Mouse (Mus musculus) lung, embryonic 14.5 days (tissue): ENCODE measurements at regions not wholly inside any gene's neighbourhood (a gene's known extent, or its start where the extent isn't known, plus 50 kb on each side); places are given as distances from the start of the nearest gene placed in this dataset.
A peak's percentile ranks its signal among the peaks of the same experiment; 100 is the strongest.

Experiments used
- ATAC-seq: fragments of 200-750 bp; cut with Nextera tagmentation; 2 replicates; pipeline ENCODE4 v1.8.0; 2017; ENCODE audit warnings: mild to moderate bottlenecking, moderate TSS enrichment, moderate library complexity; ENCODE audit not compliant: insufficient read depth
- DNase-seq: peaks from one replicate; pipeline ENCODE4 v3.0.0-alpha.2; 2015
- H3K27ac ChIP-seq: fragments of 300-500 bp; sonication (generic); 2 replicates; pipeline ENCODE4 v1.5.1; 2014; ENCODE audit warnings: low read depth, mild to moderate bottlenecking, moderate library complexity
- H3K27me3 ChIP-seq: fragments of 300-500 bp; sonication (generic); 2 replicates; pipeline ENCODE4 v1.6.1; 2014; ENCODE audit warnings: low read length, control low read depth; ENCODE audit not compliant: insufficient read depth
- H3K36me3 ChIP-seq: fragments of 300-500 bp; sonication (generic); 2 replicates; pipeline ENCODE4 v1.6.1; 2014; ENCODE audit warnings: control low read depth; ENCODE audit not compliant: insufficient read depth
- H3K4me1 ChIP-seq: fragments of 300-500 bp; sonication (generic); 2 replicates; pipeline ENCODE4 v1.6.1; 2014; ENCODE audit warnings: antibody characterized with exemption, control low read depth; ENCODE audit not compliant: insufficient read depth
- H3K4me2 ChIP-seq: fragments of 300-500 bp; sonication (generic); 2 replicates; pipeline ENCODE4 v1.6.1; 2014; ENCODE audit warnings: mild to moderate bottlenecking
- H3K4me3 ChIP-seq: fragments of 300-500 bp; sonication (generic); 2 replicates; pipeline ENCODE4 v1.5.1; 2014; ENCODE audit warnings: low read depth, low read length
- H3K9ac ChIP-seq: fragments of 300-500 bp; sonication (generic); 2 replicates; pipeline ENCODE4 v1.6.1; 2014
- H3K9me3 ChIP-seq: fragments of 300-500 bp; sonication (generic); 2 replicates; pipeline ENCODE4 v1.6.1; 2016; ENCODE audit warnings: low read depth, low read length, control low read depth
- CTCF ChIP-seq: IDR thresholded peaks from 2 replicates; pipeline ENCODE4 v1.5.1; 2016; ENCODE audit warnings: antibody characterized with exemption, low read depth
- WGBS: fragments of 180-500 bp; shearing (Covaris S2); extraction: QIAGEN DNeasy Blood & Tissue Kit; methylation state at CpG from one replicate; pipeline ENCODE4 v1.1.7; 2014; 5-methylcytosine and 5-hydroxymethylcytosine counted together

DNA sequence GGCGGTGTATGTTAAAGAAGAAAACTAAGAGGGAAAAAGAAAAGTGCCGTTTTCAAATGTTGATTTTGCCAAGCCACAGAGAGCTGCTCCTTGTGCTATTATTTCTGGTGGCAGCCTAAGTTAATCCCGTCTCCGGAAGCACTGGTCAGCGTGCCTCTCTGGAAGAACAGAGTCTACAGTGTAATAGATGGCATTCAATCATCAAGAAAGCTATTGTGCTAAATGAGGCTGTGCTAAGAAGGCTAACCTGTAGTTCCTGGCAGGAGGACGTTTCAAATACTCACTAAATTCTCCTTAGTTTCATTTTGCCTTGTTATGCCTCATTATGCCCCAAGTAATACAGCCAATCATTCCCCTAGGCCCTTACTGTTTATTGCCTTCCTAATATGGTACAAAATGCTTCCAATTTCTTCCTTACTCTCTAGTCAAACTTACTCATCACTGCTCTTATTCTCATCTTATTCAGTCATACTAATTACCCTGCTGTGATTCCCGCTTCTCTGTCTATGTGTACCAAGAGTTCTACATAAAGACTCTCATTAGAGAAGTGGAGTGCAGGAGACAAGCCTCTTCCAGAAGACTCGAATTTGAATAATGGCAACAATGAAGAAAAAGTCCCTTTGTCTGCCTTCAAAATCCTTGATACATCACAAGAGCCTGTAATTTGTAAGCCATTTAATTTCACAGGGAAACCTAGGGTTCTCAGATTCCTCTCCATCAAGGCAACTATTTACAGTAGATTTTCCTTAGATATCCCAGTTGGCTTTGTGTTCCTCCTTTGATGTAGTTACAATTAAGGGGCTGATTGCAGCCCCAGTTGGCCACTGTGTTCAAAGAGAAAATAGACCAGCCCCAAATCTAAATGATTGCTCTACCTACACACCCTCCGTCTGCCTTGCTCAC is 282.0 kb upstream of the Clec14a start:
- Histone ChIP-seq H3K9ac (no peak overlapping the region), H3K27ac (no peak overlapping the region), H3K4me3 (no peak overlapping the region), H3K9me3 (no peaks in the 10 kb centered on the region), H3K4me2 (no peak overlapping the region), H3K27me3 (no peaks in the 10 kb centered on the region), H3K36me3 (no peaks in the 10 kb centered on the region), H3K4me1 (no peaks in the 10 kb centered on the region)
- ATAC-seq (no peak), DNase-seq (peak; percentile 20)
- TF ChIP-seq CTCF, result no peak
- WGBS, result 44% methylated on average over 9 of the region's 9 CpGs

DNA sequence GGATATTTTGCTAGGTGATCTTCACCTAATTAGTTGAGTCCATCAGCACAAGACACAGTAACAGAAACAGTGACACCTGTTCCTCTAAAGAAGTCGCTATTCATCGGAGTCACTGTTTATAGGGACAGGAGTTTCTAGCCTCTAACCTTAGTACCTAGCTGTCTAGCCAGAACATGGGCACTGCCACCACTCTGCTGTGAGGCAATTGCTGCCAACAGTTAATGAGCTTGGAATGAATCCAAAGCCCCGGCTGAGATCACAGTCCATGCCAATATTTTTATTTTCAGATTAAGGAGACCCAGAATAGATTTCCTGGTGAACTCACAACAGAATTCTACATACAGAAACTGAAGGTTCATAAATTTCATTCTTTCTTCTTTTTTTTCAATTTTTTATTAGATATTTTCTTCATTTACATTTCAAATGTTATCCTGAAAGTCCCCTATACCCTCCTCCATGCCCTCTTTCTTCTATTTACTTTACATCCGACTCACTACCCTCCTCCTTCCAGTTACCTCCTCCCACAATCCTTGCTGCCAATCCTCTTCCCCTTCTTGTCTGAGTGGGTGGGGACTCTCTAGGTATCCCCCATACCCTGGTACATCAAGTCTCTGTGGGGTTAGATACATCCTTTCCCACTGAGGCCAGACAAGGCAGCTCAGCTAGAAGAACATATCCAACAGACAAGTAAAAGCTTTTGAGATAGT is 276.9 kb upstream of the Clec14a start:
- Histone ChIP-seq H3K4me3 (no peak overlapping the region), H3K27me3 (no peaks in the 10 kb centered on the region), H3K27ac (no peak overlapping the region), H3K36me3 (no peaks in the 10 kb centered on the region), H3K9me3 (no peaks in the 10 kb centered on the region), H3K9ac (no peak overlapping the region), H3K4me1 (no peaks in the 10 kb centered on the region), H3K4me2 (no peak overlapping the region)
- DNase-seq (no peak), ATAC-seq (no peak)
- WGBS, result 67% methylated on average over 4 of the region's 4 CpGs
- TF ChIP-seq CTCF, result no peak

DNA sequence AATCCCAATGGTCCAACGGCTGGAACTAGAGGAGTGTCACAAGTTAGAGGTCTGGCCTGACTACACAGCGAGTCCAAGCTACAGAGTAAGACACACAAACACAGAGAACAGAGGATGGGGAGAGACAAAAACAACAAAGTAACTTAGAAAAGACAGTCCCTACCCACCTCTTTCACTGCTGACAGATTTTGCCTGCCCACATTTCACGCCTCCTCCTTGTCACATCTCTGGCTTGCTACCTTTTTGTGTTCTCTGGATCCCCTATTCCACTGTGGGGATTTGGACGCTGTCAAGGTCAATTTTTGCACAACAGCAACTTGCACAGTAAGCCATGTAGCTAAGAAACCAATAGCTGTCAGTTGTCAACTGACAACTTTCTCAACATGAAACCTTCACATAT is 275.8 kb upstream of the Clec14a start:
- H3K27ac ChIP-seq, result no peak overlapping the region
- no peak overlapping the region for H3K4me2 ChIP-seq
- H3K27me3 ChIP-seq, result no peaks in the 10 kb centered on the region
- H3K36me3 ChIP-seq, result no peaks in the 10 kb centered on the region
- H3K9ac ChIP-seq, result no peak overlapping the region
- H3K9me3 ChIP-seq, result no peaks in the 10 kb centered on the region
- no peak for TF ChIP-seq CTCF
- WGBS, result 77% methylated on average over 4 of the region's 4 CpGs
- ATAC-seq (no peak), DNase-seq (no peak)
- no peaks in the 10 kb centered on the region for H3K4me1 ChIP-seq
- H3K4me3 ChIP-seq, result no peak overlapping the region

DNA sequence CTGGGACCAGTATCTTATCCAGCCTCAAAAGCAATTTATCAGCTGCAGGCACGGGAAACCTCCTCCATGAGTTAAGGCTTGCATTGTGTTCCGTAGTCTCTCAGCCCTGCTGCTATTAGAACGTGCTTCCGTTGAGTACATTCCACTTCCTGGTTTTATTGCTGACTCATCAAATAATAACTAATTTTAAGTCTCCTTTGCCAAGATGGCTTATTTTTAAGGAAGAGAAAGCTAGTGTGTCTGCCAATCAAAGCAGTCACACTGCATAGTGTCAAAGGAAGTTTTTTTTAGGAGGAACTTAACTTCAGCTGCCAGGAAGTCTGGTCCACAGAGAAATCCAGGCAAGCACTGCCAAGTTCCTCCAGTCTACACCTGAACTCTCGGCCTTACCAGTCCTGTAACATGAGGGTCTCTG is 269.2 kb upstream of the Clec14a start:
- TF ChIP-seq CTCF, result no peak
- H3K4me1 ChIP-seq, result no peaks in the 10 kb centered on the region
- no peak overlapping the region for H3K9ac ChIP-seq
- no peak overlapping the region for H3K4me2 ChIP-seq
- WGBS, result 40% methylated on average over 5 of the region's 5 CpGs
- H3K4me3 ChIP-seq, result no peak overlapping the region
- no peaks in the 10 kb centered on the region for H3K36me3 ChIP-seq
- DNase-seq, result peak; percentile 41
- no peaks in the 10 kb centered on the region for H3K27me3 ChIP-seq
- H3K27ac ChIP-seq, result no peak overlapping the region
- peak; percentile 70 for ATAC-seq
- no peaks in the 10 kb centered on the region for H3K9me3 ChIP-seq

DNA sequence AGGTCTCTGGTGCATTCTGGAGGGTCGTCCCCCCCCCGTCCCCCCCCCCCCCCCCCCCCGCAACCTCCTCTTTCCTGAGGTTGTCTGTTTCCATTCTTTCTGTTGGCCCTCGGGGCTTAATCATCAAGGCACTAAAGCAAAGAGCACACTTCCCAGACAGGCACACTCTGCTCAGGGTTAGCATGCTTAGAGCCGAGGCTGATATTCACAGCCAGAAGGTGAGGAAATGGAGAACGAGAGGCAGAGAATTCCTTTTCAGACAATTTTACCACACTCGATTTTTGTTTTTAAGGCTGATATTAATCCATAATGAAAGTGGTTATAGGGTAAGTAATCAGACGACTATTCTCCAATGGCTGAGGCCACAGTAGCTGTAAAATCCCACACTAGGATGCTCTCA is 268.7 kb upstream of the Clec14a start:
- 74% methylated on average over 5 of the region's 8 CpGs for WGBS
- Histone ChIP-seq H3K27ac (no peak overlapping the region), H3K36me3 (no peaks in the 10 kb centered on the region), H3K9ac (no peak overlapping the region), H3K27me3 (no peaks in the 10 kb centered on the region), H3K9me3 (no peaks in the 10 kb centered on the region), H3K4me3 (no peak overlapping the region), H3K4me1 (no peaks in the 10 kb centered on the region), H3K4me2 (no peak overlapping the region)
- DNase-seq (no peak), ATAC-seq (no peak)
- TF ChIP-seq CTCF, result no peak

DNA sequence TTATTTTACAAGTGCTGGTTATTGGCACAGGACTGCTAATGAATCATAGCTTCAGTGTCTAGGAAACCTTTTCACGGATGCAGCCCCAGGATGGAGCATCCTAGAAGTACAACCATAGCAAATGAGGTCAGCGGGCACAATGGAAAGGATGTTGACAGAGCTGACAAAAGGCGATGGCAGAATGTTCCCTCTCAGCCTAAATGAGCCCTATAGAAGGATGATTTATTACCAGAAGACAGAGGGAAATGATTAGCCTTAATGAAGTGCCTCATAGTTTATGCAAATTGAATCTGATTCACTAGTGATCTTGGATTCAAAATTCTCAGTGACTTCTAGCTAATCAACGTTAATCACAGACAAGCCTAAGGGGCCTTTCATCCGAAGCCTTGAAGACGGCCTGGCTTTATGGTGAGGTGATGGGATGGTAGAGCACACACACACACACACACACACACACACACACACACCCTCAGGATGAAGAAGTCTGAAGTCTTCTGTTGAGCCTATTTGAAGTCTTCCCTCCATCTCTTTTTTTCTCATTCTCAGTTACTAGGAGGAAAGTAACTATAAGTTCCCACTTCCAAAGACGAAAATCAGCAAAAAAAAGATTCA is 267.4 kb upstream of the Clec14a start:
- DNase-seq (no peak), ATAC-seq (no peak)
- no peak overlapping the region for H3K4me3 ChIP-seq
- no peaks in the 10 kb centered on the region for H3K27me3 ChIP-seq
- H3K9ac ChIP-seq, result no peak overlapping the region
- 67% methylated on average over 7 of the region's 7 CpGs for WGBS
- H3K4me1 ChIP-seq, result no peaks in the 10 kb centered on the region
- no peak overlapping the region for H3K27ac ChIP-seq
- H3K36me3 ChIP-seq, result no peaks in the 10 kb centered on the region
- H3K4me2 ChIP-seq, result no peak overlapping the region
- H3K9me3 ChIP-seq, result no peaks in the 10 kb centered on the region
- no peak for TF ChIP-seq CTCF

DNA sequence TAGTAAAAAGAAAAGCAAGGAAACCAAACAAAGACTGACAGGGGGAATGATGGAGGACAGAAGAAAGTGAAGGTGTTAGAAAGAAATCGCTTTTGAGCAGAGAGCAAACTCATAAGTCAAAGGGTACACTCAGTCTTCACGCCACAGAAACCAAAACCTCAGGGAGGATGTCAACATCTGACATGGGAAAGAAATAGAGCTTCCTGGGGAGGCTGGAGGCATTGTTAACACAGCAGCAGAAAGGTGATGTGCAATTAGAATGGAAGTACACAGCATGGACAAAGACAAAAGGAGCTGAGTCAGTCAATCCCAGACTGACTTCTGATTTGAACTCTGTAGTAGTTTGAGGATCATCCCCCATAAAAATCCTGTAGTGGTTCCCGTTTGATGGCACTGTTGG is 261.2 kb upstream of the Clec14a start:
- no peak for TF ChIP-seq CTCF
- Histone ChIP-seq H3K9ac (no peak overlapping the region), H3K36me3 (no peaks in the 10 kb centered on the region), H3K27ac (no peak overlapping the region), H3K4me1 (no peaks in the 10 kb centered on the region), H3K4me2 (no peak overlapping the region), H3K9me3 (no peaks in the 10 kb centered on the region), H3K4me3 (no peak overlapping the region), H3K27me3 (no peaks in the 10 kb centered on the region)
- WGBS, result 30% methylated on average over 3 of the region's 3 CpGs
- DNase-seq (no peak), ATAC-seq (no peak)
